Mouse (Mus musculus) heart, adult 18-20 months (tissue): ENCODE data around the gene Ubc. TPM values are rescaled to one million over a fixed set of nuclear protein-coding genes. Genes with fewer than 3 reads are reported as not detected.

ENCODE experiments used
- DNase-seq, 2 experiments: peaks; one replicate each; pipeline ENCODE4 v3.0.0; 2021 to 2022; ENCODE audit warnings: mixed read lengths in 1 of 2
- total RNA-seq, 2 experiments: library from RNA; stranded (reverse); gene quantifications; 2 replicates each; pipeline ENCODE4 v1.2.3; 2021

Gene Ubc
- total RNA-seq, 2 experiments from 2014 or later, result 1,625 to 1,638 TPM

DNA sequence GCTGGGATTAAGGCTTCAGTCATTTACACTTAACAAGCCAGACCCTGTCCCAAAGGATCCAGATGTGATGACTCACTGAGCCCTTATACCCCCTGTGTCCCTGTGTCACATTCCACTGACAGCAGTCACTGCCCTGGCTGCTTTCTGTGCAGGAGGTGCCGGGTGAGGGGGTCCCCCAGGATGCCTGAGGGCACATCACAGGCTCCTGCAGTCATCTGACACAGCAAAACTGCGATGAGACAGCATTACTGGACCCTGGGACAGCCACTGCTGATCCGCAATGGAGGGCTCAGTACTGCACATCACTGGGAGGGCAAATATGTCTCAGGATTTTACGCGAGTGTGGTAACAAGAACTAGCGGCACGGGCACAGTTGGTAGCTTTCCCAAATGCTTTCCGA lies 38.9 kb downstream of the Ubc start:
- DNase-seq, result no peak

DNA sequence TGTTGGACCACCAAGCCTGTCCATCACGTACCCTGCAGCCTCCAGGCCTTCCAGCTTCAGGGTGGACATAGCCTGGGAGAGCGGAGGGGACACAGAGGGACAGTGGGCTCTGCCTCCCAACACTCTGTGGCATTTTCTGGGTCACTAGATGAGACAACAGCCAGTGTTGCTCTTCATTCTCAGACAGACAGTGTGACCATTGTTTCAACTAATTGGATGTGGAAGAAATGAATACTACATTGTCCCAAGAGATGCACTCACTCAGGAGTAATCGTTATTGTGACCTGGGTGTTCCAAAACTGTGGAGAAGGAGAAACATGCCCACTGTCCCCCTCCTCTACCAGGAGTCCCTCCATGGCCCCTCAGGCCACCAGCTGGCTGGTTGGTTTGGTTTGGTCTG lies 40.6 kb downstream of the Ubc start:
- no peak for DNase-seq

DNA sequence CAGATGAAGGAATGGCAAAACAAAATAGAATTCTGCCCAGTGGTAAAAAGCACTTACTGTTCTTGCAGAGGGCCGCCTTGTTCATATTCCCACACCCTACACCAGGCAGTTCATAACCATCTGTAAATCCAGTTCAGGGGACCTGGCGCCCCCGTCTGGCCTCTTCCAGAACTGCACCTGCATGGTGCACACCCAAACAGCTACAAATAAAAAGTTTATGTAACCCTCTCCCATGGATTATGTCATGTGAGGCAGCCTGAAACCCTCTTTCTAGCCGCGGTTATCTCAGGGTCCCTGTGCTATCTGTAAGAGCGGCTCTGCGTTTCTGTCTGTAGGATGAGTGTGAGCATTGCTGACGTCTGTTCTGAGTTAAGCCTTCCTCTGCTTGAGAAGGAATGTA lies 41.5 kb downstream of the Ubc start:
- peak; percentile 35 to 72 for DNase-seq

DNA sequence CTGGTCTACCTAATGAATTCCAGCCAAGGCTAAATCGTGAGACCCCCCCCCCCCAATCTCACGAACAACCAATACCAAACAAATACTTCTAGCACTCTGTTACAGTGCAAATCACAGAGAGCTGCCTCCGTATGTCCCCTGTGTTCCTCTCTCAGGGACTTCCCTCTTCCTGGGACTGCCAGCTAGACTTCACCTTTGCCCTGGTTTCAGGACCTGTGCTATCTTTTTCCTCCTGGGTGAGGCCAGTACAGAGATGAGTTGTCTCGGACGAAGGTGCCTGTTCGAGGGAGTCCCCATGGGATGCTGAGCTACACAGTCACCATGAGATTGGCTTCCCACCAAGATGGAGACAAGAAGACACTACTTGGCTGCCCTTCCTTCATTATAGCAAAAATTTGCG lies 41.9 kb downstream of the Ubc start:
- peak in 1 of 2 experiments; percentile 29 for DNase-seq

DNA sequence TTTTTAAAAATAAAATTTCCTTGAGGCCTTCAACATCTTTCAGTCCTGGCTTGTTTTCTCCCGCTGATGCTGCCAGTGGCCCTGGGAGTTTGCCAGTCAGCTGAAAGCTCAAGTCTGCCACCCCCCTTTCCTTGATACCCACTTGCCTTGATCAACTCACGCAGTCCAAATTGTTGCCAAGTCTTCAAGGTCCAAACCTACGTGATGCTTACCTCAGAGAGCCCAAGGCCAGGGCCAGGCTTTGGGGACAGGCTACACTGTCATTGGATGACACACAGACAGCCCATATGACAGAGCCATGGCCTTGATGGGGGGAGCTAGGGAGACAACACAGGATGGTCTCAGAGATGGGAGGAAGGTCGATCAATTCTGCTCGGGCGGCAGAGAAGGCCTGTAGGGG lies 45.7 kb downstream of the Ubc start:
- no peak for DNase-seq

DNA sequence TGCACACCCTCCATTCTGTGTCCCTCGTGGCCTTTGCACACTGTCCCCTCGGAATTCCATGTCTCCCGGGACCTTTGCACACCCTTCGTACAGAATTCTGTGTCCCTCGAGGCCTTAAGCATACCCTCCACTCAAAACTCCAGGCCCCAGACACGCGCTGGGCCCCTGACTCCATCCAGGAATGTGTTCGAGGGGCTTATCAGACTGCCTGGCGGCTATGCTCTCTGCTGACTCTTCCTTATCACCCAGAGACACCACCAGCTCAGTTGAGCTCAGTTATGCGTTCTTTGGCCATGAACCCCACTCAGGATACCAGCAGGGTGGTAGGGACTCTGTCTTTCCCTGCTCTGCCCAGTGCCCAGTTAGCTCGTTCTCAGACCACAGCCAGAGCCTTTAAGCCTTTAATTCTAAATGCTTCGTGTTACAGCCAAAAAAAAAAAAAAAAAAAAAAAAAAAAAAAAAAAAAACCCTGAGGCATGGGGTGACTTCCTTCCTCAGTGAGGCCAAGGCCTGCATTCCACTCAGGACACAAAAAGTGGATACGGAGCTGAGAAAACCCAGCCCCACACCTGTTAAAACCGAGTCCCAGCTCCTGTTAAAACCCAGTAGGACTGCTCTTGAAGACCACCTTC lies 48.4 kb downstream of the Ubc start:
- DNase-seq, result no peak

DNA sequence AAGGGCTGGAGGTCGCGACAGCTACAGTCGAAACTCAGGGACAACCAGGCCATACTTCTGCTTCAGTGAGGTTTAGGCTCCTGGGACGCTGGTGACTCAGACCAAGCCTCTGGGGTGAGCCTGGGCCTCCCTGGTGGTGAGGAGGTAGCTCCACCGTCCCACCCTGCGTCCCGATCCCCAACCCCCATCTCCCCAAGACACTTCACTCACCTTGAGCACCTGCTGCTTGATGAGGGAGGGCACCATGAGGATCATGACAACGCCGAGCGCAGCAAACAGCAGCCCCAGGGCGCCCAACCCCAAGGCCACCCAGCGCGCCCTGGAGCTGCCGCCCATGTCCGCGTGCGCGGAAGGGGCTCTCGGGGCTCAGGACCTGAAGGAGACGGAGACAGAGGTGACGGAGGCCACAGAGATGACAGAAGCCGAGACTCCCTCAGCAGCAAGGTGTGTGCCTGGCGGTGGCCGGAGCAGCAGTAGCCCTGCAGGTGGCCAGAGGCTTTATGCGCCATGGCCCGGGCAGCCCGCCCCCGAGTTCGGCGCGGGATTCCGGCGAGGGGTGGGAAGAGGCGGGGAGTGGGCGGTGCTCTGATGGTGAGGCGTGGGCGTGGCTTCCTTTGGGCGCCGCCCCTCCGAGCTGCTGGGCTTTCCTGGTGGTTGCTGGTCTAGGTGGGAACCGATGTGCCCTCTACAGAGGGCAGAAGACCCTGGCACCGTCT lies 49.3 kb downstream of the Ubc start, which contains the start of gene Scarb1:
Scarb1 (minus strand) TSS at position 548 of the 716 bp plus-strand sequence.
- DNase-seq, result peak; percentile 90 to 91

DNA sequence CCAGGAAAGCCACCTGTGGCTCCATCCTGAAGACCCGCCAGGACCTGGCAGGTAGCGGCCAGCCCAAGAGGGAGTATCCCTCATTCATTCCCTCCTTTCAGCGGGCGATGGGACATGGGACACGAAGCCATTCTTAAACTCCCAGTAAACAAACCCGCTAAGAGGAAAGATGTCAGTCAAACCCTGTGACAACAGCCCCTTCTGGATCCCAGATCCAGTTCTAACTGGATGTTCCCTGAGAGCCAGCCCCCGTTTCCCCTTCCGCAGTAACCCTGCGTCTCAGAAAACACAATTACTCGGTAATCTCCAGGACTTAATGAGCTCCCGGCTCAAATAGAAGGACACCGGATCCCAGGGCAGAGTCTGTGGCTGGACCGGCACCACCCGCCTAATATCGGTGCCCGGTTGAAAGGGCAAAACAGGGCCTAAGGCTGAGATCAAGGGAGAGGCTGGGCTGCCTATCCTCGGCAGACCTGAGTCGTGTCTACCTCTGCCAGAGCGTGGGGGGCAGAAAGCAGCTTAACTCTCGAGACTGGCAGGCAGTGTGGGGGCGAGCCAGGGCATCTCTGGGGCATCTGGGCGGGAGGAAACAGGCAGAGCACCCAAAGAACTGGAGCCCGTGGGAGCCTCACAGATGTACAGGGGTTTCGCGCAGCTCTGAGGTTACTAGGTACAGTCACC lies 50.0 kb downstream of the Ubc start:
- DNase-seq, result peak; percentile 45

DNA sequence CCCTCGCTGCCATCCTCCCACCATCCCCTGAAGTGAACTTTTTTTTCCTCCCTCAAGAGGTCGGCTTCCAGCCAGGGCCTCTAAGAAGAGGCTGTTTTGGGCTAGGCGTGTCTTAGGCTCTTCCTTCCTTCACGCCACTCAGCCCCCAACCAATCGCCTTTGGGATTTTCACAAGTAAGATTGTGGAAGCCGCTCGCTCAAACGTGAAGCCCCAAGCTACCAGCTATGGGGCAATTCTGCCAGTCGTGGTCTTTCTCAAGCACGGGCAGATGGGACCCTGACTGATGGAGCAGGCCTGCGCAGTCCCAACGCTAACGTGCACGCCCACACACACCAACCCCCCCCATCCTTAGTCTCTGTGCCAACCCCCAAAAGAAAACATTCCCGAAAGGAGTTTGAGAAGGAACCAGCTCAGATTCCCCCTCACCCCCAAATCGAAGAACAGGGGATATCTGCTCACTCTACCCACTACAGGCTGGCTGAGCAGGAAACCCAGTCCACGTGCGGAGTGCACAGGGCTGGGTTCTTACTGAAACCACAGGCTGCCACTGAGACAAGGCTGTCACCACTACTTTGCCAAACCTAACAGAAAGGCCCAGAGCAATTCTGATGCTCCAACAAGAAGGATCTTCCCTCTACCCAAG lies 50.8 kb downstream of the Ubc start:
- DNase-seq, result peak; percentile 64 to 69

DNA sequence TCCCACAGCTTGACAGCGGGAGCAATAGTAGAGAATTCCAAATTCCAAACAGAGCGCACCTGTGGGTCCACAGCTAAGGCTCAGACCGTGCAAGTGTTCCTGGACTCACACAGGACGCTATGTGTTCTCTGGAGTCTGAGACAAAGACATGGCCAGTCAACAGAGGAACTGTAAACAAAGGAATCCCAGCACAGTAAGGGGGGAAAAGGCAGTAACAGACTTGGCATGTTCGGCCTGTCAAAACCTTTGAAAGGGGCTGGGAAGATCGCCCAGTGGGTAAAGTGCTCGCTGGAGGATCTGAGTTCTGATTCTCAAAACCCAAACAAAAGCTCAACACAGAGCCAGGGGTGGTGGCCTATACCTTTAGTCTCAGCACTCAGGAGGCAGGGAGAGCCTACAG lies 52.5 kb downstream of the Ubc start:
- DNase-seq, result no peak

DNA sequence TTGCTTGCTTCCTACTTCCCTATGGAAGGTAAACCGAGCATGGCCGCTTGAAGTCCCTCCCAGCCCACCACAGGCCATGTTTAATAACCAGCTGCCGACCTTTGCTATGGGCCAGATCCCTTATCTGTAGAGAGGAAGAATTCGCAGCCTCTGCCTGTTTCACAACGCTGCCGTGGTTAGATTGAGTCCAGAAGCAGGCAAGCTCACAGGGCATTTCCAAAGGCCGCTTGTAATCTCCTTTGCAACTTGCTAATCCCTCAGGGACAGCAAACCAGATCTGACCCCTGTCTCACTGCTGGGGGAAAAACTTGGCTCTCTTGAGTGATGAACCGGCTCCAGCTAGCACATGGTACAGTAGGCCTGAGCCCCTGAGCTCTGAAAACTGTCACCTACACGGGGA lies 53.0 kb downstream of the Ubc start:
- no peak for DNase-seq

Other genes with a start within 250 kb of the Ubc start
- gene Ncor2, start 211.0 kb downstream of the Ubc start, total RNA-seq, result 10 to 100 TPM; 65.9 to 68.9 TPM
- gene Scarb1, start 49.1 kb downstream of the Ubc start, total RNA-seq, result 10 to 100 TPM; 26.6 to 34.7 TPM
- under 1 TPM in 1 of 2 experiments, not detected in 1; 0.23 TPM for gene Gm10382, start 880 bp downstream of the Ubc start, total RNA-seq
- 10 to 100 TPM; 13.4 to 14.1 TPM for gene Dhx37, start 43.9 kb upstream of the Ubc start, total RNA-seq
- gene Bri3bp, start 51.4 kb upstream of the Ubc start, total RNA-seq, result 10 to 100 TPM; 50.9 to 54.5 TPM
- 1 to 10 TPM; 4.9 to 9.9 TPM for gene Aacs, start 85.6 kb upstream of the Ubc start, total RNA-seq
- gene Tmem132b, start 141.6 kb upstream of the Ubc start, total RNA-seq, result not detected